Mouse (Mus musculus) megakaryocyte, adult 5-6 weeks (primary cell): ENCODE measurements around the gene Sp2. TPM values are rescaled to one million over a fixed set of nuclear protein-coding genes. Genes with fewer than 3 reads are reported as not detected.

Experiments
- ATAC-seq: 2 replicates; pipeline ENCODE4 v1.8.0; 2016; ENCODE audit warnings: mild to moderate bottlenecking, inconsistent platforms; ENCODE audit not compliant: poor library complexity, severe bottlenecking
- total RNA-seq, 2 experiments: library from RNA; stranded (forward) in 1 of 2; stranded (reverse) in 1 of 2; fragments of 153-499, 151-499 nt in 1 of 2; fragments of 221-1000, 200-1000 nt in 1 of 2; gene quantifications; 2 replicates each; pipeline versions ENCODE4 v1.2.3 to v1.2.4; 2015 to 2017

The Sp2 gene
- total RNA-seq, 2 experiments from 2014 or later: 5.3 to 45.7 TPM

- peak; percentile 69 for ATAC-seq
Observed at GRCm38 (mm10) chr11:96995836-96996772, 13.3 kb upstream of the Sp2 start.

GRCm38 (mm10) chr11:96995031-96995430 lies 12.3 kb upstream of the Sp2 start:
- no peak for ATAC-seq

DNA sequence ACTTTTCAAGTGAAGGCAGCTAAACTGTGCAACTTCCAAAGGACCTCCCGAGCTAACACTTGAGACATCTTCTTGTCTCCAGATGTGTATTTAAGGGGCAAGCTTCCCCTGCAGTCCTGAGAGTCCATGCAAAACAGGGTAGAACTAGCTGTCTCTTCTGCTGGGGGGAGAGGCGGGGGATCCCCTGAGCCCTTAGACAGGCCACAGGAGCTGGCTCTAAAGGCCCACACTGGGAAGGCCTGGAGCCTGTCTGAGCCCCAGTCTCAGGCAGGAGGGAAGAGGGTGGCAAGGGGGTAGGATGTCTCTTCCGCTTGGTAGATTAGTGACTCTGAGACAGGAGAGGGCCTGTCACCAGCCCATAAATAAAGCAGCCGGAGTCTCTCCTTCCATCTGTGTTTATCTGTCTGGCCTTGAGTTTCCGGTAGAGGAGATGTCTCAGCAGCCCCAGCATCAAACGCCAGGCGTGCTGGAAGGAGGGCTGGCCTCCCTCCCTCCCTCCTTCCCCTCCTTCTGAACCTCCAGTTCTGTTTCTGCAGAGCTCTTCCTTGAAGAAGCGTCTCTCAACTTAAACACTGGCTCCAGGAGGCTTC lies 10.1 kb upstream of the Sp2 start:
- no peak for ATAC-seq

DNA sequence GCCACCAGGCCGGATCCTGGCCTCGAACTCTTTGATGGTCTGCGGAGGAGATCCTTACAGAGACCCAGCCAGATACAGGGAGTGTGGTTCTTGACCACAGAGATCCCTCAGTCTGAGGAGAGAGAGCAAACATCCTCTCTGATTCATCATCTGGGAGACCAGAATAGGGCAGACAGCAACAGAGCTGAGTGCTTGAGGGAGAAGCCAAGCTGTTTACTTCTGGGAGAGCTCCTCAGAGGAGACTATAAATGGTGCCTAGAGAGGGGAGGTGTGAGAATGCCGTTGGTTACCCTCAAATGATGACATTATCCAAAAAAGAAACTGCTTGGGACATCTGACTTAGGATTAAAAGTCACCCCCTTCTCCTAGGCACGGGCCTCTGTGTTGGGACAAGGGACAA lies 8.7 kb upstream of the Sp2 start:
- no peak for ATAC-seq

GRCm38 (mm10) chr11:96987873-96988655 lies 5.3 kb upstream of the Sp2 start:
- ATAC-seq: peak; percentile 90

DNA sequence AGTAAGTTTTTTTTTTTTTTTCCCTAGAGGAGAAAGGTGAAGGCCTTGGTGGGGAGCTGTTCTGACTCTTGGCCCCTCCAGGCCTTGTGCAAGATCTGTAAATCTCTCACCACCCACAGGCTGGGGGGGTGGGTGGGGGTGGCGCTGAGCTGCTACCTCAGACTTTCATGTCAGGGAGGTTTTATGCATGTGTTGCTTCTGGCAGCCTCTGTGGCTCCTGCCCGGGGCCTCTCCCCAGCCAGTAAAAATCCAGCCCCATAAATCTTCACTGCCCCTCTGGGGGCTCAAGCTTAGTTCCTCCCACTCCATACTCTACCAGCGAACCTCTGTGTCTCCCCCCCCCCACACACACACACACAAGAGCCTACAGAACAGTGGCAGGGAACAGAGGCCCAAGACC lies 3.7 kb upstream of the Sp2 start:
- no peak for ATAC-seq

DNA sequence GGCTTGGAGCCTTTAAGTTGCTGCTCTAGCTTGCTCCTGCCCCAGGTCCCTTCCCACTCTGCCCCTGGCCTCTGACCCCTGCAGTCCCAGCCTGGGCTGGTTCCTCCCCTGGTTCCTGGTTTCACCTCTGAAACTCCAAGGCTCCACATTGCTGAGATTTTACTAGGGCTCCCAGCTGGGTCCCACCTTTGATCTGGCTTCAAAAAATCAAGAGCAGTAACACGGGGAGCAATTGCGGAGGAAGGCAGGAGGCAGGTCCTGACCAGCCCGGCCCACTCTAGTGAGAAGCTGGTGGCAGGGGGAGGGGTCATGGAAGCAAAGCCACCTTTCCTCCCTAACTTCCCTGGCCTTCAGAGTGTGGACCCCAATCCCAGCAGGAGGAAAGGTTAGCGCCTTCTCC lies 2.1 kb upstream of the Sp2 start:
- no peak for ATAC-seq

- peak; percentile 55 for ATAC-seq
Observed at GRCm38 (mm10) chr11:96982355-96982754, 404 bp downstream of the Sp2 start.

DNA sequence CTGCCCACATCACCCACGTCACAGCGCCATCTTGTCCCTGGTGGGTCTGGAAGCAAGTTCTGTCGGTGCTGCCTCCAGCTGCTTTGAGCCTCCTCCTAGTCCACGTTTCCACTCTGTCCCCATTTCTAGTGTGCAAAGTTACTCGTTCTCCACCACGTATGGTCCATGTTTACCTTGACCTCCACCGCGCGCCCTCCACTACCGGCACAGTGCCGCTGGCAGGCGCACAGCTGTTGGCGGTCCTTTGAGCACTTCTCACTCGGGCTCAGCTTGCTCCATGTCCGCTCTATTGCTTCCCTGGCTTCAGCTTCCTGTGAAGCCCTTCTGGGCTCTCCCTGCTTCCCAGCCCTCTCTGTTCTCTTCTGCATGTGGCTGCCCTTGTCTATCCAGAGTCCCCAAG lies 1.3 kb downstream of the Sp2 start:
- ATAC-seq: no peak

DNA sequence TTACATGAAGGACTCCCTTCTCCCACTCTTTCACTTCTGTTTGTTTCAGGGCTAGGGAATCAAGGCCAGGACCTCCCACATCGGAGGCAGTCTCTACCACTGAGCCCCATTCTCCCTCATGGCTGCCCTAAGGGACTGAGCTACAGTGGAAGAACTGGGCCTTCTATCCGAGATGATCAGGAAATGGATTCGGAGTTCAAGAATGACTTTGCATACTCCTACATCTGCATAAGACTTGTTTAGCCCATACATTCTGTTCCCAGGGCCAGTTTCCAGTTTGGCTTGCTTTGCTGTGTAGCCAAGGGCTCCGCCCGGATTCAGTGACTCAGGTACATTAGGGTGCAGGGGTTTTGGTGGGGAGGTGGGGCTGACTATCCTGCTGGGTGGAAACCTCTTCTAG lies 2.7 kb downstream of the Sp2 start:
- ATAC-seq: no peak

DNA sequence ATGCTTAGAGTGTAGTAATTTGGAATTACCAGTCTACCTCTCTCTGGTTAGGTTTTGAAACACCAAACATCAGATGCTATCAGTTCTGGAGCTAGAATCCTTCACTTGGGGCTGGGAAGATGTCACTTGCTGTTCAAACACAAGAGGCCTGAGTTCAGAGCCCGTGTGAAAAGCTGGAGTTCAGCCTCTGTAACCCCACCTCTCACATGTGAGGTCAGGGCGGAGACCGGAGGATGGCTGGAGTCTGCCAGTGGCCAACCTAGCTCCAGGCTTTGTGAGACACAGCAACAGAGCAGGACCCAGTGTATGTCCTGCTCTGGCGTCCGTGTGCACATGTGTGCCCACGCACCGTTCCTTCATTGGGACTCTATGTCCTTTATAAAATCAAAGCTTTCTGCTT lies 3.4 kb downstream of the Sp2 start:
- ATAC-seq: no peak

DNA sequence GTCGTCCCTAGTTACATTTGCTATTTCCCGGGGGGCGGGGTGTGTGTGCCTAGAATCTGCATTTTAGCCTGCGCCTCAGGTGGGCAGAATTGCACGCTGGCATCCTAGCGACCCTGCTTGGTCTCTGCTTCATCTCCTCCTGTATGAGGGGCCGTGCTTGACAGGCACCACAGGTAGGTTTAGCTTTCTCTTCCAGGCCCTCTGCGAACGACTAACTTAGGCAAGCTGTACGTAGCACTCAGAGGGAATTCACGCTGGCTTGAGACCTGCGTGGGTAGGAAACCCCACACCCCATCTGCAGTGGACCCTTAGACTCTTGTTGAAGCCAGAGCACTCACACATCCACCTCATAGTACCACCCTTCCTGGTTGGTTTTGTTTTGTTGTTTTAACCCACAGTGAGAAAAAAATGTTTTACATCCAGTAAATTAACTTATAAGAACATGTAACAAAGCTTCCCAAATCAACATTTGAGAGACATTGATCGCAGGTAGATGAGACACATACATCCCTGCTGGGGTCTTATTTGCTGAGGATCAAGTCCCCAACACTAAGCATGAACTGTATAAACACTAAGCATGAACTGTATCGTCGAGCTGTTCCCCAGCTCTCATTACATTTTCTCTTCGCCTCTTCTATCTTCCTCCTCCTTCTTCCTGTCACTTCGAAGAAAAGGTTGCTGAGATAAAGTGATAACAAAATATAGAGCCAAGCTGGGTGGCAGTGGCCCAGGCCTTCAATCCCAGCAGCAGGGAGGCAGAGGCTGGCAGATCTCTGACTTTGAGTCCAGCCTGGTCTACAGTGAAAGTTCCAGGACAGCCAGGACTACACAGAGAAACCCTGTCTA lies 4.1 kb downstream of the Sp2 start:
- no peak for ATAC-seq

DNA sequence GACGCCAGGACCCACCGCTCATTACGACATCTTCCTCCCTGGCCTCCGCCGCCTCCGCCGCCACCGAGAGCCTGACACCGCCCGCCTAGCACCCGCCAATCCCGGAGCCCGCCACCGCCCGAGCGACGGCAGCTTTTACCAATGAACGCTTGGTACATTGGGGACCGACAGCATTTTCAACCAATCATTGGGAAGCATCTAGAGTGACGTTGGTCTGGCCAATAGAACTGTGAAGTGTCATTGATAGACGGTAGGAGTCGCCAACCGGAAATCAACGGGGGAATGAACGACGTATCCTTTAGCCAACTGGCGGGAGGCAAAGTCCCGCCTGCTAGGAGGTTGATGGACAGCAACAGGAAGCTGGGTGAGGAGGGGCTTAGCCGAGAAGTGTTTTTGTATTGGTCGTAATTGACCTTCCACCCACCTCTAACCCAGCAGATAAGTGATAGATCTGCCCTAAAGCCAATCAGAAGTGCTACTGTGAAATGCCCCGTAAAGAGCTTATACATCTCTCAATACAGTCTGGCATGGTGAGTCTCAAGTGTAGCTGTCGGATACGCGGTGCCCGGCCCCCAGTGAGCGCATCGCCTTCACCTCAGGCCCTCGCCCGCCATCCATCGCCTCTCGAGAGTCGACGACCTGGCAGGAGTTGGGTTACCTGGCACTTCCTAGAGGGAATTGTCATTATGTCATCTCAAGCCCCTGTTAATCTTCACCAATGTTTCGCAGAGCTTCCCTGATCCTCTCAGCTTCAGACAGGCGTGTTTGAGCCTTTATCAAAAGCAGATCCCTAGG lies 5.0 kb downstream of the Sp2 start:
- ATAC-seq: peak; percentile 83

- ATAC-seq: peak; percentile 34
Observed at GRCm38 (mm10) chr11:96976911-96977591, 5.7 kb downstream of the Sp2 start.

DNA sequence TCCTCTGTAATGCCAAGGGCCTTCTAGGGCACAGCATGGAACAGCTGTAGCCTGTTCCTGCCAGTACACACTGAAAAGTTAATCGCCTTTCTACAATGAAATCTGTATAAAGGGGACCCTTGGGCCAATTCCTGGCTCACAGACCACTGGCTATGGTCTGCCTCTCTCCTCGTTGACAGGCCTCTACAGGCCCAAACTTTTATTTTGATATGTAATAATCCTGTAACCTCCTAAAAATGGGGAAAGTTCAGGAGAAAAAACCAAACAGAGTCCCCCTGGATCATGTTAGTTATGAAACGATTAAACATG lies 6.4 kb downstream of the Sp2 start:
- no peak for ATAC-seq

DNA sequence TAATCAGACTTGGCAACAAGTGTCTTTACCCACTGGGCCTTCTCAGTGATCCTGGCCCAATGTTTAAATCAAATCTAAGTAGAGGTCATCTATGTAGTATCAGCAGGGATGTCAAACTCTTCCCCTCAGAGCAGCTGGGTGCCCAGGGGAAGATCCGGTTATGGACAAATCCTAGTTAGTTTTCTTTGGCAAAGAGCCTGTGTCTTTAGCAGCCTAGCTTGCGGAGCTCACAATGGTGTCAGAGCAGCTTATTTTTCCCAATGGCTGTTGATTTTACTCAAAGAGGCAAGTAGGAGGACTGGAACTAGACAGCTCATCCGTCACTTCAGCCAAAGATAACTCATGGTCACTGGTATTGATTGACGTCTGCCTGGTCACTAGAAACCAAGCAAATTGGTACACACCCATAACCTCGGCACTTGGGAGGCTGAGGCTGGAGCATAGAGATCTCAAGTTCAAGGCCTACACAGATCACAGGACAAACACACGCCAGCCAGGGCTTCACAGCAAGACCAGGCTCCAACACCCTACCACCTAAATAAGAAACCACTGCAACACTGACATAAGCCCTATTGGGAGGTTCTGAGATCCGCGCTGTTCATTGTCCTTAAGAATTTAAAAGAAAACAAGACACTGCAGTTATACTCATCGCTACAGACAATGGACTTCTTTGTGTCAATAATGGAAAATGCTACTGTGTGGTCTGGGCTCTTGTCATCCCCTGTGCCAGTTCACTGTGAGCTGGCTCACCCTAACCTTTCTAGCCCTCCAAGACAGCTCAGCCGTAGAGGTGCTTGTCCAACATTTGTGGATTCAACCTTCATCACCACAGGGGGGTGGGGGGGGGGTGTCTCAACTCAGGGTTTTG lies 7.0 kb downstream of the Sp2 start:
- ATAC-seq: no peak

DNA sequence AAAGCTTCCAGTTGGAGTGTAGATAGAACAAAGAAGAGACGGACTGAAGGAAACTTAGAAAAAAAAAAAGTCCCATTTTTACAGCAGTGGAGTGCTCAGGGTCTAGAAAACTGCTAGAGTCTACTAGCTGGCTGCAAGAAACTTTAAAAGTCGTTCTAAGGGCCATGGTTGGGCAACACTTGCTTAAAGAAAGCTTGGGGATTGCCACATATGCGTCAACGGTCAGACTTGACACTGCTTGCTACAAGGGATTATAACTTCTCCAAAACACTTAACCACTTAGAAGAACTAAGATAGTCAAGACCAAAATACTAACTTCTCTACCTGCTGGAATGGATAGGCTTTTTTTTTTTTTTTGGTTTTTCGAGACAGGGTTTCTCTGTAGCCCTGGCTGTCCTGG lies 7.9 kb downstream of the Sp2 start:
- peak; percentile 41 for ATAC-seq

DNA sequence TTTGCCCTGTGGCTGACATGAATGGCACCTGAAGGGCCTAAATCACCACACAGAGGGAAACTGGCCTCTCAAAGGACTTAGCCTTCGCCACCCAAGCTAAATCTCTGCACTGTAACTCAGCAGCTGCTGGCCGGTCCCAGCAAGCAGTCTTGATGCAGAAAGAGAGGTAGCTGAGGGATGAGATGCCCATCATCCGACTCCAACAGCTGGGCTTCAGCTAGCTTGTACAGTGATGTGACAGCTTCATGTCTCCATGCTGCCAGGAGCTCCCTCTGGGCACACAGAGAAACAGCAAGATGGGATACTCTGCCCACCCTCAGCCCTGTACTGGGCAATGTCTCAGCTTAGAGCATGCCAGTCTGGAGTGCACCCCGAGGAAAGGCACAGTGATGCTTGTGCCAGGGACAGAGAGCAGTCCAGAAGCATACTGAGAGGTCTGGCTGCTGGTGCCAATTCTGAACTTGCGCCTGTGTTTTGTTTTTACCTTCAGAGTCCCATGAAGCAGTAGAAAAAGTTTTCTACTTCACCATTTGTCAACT lies 9.3 kb downstream of the Sp2 start:
- ATAC-seq: no peak
